Mouse (Mus musculus): Measurements from ENCODE around the gene Usp28. TPM values are rescaled to one million over a fixed set of nuclear protein-coding genes. Genes with fewer than 3 reads are reported as not detected.
"Not testable (repeated sequence)": the region's sequence is repeated elsewhere in the genome, so short reads cannot be mapped to it uniquely, and the experiment has no call there.

Usp28 gene
- 100 to 1,000 TPM; 150 to 157 TPM for total RNA-seq (2021)

DNA sequence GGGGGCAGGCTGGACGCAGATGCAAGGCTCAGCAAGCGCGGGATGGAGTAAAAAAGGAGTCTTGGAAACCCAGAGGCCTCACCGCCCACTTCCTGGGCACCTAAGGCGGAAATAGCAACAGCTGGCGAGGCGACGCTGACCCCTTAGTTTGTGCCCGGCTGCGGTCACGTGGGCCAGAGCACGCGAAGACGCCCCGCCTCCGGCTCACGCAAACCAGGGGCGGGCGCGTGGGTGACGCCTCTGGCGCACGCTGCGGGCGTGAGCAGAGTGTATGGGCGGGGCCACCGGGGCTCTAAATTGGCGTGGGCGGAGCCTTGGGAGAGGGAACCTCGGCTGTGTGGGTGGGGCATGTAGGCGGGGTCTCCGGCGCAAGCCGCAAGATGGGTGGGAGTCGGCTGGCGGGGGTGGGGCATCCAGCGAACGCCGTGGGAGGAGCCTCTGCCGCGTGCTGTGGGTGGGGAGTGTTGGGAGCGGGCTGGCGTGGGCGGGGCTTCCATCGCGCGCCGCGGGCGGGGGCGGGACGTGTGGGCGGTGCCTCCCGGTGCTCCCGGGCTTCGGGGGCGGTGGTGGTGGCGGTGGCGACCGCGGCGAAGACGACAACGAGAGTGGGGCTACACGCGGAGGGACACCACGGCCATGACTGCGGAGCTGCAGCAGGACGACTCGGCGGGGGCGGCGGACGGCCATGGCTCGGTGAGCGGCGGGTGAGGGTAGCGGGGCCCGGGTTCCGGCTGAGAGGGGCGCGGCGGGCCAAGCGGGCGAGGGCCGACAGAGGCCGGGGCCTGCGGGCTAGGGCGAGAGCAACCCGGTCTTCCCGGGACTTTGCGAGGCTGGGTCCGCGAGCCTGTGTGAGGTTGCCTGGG is at the start of gene Usp28:
Gene Usp28, plus strand, starts transcription at position 531 of the 863 bp plus-strand sequence.
- DNase-seq (ENCODE audit: low spot score) = peak; percentile 98
- intact Hi-C loops (cut with DNase I) = loop anchor here (5.0 to 10.0 kb wide), 2 partner anchors 72 to 490 kb away; partner anchors contain the start of genes Gm5617, Rbm7 and Zw10

DNA sequence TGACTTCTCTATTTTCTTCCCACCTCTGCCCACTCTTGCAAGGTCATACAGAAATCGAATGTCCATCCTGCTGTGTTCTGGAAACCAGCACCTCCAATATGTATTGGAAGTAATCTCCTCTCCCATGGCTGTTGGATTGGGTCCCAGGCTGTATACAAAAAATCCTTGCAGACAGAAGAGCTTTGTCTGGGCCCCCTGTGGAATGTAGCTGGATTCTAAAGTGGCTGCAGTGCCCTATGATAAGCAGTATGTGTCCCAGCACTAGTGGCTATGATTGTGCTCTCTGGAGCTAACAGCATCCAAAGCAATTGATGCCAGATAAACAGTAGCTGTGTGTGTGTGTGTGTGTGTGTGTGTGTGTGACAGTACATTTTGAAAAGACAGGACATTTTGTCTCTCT is 42.8 kb upstream of the Usp28 start:
- no peak for DNase-seq (ENCODE audit: low spot score)
- intact Hi-C loops (cut with DNase I) = no loop called here

DNA sequence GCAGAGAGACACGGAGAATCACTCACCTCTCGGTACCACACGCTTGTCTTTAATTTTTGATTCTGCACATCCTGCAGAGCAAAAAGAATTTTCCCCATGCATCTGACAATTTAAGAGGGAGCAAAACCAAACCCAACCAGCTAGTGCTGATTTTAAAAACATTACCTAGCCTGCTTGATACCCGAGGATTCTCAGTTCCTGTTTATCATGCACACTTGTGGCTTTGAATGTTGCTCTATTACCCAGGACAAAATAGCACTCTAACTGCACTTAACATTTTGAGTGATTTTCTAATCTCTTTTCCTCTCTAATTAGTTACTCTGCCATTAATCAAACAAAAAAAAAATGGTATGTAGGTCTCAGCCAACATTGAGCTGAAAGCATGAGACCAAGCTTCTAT is 37.6 kb upstream of the Usp28 start:
- DNase-seq (ENCODE audit: low spot score) = no peak
- intact Hi-C loops (cut with DNase I) = no loop called here

DNA sequence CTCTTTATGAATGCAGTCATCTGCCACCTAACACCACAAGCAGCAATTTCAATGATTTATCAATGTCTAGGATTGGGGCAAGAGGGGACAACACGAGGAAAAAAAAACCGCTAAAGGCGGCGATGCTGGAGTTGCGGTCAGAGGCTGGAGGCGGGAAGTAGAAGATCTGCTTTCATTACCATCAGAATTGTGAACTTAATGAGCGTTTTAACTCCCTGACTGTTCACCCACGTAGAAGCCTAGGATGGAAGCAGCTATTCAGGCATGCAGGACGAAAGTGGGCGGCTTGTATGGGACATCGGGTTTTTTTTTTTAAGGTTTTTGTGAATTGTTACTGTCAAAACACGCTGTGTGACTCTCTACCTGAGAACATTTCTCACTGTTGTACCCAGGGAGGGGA is 23.9 kb upstream of the Usp28 start:
- no peak for DNase-seq (ENCODE audit: low spot score)
- intact Hi-C loops (cut with DNase I) = no loop called here

DNA sequence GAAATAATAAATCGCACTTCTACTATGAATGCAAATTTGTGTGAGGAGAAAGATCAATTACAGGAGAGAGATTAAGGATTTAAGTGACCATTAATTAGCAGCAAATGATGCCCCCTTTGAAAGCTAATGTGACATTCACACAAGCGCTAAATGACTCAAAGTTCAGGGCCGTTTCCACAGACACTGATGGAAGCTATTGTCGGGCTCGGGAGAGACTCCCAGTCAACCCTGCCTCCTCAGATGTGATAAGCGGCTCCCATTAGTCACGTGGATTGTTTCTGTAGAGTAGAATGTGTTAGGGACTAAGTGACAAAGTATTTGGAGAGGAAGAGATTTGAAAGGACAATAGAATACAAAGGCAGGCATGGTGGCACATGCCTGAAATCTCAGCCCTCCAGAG is 23.0 kb upstream of the Usp28 start:
- no peak for DNase-seq (ENCODE audit: low spot score)
- intact Hi-C loops (cut with DNase I) = no loop called here

DNA sequence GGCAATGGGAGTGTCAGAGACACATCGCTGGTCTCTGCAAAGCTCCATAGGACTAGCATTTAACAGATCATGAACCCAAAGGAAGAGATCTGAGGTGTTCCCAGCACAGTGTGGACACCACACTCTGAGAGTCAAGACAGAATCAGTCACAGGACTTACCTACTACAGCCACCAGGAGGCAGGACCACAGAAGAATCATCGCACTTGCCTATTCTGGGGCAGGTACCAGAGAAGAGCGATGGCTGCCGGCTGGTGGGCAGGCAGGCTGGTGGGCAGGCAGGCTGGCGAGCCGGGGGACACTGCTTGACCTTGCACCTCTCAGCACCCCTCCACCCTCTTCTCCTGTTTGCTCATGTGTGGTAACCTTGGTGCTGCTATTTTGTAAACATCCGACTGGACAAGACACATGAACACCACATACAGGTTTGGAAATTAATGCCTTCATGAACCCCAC is 20.6 kb upstream of the Usp28 start, which contains the start of gene Htr3b:
Gene Htr3b, minus strand, starts transcription at position 404 of the 454 bp plus-strand sequence.
- intact Hi-C loops (cut with DNase I) = no loop called here
- no peak for DNase-seq (ENCODE audit: low spot score)

DNA sequence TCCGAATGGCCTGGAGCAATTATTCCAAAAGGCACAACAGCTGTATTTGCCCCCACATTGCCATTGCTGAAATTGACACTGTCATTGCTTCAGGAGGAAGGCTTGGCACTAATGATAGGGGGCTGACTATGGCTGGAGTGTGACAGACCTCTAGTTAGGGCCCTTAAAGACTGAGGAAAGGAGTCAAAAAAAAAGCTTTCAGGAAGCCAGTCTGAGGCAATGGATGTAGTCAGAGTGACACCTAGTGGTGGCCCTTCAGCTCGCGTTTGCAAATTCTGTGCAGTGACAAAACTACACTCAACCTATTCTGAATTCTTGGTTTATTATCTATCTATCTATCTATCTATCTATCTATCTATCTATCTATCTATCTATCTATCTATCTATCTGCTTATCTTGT is 12.7 kb upstream of the Usp28 start:
- no peak for DNase-seq (ENCODE audit: low spot score)
- intact Hi-C loops (cut with DNase I) = loop anchor here (2.0 to 10.0 kb wide), 4 partner anchors 76 to 508 kb away; no protein-coding TSS in a partner anchor

DNA sequence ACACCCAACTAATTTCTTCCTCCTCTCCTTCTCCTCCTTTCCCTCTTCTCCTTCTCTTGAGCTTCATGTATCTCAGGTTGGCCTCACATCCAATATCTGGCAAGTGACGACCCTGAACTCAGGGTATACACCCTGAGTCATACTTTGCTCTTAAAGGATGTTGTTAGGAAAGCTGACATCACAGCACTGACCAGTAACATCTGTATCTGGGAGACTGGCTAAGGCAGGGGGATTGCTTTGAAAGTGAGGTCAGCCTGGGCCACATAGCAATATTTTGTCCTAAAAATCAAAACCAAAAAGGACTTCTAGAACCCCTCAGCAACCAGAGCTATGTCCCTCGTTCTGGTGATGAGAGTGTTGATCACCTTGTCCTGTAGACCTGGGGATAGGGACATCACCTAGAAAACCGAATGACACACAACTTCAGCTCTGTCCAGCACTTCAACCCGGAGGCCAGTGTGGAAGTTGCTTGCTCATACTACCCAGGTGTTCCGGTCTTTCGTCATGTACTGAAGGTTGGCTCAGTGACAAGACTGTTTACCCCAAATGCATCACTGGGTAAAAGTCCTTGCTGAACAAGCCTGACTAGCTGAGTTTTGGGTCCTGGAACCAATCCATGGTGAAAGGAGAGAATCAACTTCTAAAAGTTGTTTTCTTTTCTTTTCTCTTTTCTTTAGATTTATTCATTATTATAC is 8.4 kb upstream of the Usp28 start:
- DNase-seq (ENCODE audit: low spot score) = no peak
- intact Hi-C loops (cut with DNase I) = loop anchor here (10.0 kb wide), 1 partner anchor 512 kb away; no protein-coding TSS in a partner anchor

DNA sequence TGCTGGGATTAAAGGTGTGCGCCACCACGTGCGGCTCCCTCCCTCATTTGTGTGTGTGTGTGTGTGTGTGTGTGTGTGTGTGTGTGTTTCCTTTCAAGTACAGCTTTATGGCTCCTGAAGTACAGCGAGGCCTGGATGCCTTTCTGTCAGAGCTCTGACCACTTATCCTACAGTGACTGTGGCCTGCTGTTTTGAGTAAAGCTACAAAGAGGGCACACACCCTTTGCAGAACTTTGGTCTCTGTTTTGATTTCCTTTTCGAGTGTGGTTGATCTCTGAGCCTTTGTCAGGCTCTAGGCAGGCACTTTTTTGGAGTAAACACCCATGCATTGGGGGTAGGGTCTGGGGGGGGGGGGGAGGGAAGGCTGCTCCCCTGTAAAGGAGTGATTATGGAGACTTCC is 4.8 kb upstream of the Usp28 start:
- no peak for DNase-seq (ENCODE audit: low spot score)
- intact Hi-C loops (cut with DNase I) = loop anchor here (10.0 kb wide), 1 partner anchor 486 kb away; the partner anchor contains the start of genes Gm5617 and Rbm7

DNA sequence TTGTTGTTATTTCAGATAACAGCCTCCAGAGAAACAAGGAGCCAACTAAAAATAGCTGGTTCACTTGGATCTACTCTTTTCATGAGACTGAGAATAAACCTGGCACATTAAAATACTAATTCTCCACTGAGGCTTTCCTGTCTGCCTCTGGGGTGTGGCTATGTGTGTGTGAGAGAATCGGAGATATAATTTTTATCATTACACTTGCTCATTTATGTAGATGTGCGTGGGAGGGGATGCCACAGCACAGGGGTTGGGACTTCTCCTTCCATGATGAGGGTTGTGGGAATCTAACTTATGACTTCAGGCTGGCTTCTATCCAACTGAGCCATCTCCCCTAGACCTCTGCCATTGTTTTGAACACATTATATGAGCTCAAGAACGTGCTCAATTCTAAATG is 4.4 kb upstream of the Usp28 start:
- intact Hi-C loops (cut with DNase I) = loop anchor here (10.0 kb wide), 1 partner anchor 486 kb away; the partner anchor contains the start of genes Gm5617 and Rbm7
- no peak for DNase-seq (ENCODE audit: low spot score)

DNA sequence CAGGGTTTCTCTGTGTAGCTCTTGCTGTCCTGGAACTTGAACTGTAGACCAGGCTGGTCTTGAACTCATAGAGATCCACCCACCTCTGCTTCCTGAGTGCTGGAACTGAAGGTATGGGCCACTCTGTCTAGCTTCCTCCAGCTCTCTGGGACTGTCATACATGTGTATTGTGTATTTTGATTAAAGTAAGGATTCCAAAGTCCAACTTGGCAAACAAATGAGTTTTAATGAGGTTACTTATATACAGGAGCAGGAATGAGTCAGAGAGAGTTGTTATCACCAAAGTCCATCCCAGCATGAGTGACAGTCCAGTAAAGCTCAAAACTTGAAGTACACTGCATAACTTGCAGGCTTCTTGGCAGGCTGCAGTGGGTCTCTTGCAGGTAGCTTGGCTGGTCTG is 3.3 kb upstream of the Usp28 start:
- intact Hi-C loops (cut with DNase I) = loop anchor here (10.0 kb wide), 1 partner anchor 487 kb away; the partner anchor contains the start of genes Gm5617 and Rbm7

DNA sequence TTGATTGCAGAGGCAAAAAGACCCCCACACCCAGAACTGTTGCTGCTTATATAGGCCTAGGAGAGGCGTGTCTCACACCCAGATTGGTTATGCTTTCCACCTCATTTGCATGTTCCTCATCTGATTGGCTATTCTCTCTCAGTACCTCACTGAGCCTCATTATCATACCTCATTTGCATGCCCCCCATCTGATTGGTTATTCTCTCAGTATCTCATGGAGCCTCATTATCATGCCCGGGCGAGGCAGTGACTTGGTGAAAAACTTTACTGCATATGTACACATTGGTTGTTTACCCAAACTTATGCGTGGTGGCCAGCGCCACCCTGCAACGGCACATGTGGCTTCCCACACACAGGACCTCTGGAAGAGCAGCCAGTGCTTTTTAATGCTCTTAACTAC is 1.4 kb upstream of the Usp28 start:
- intact Hi-C loops (cut with DNase I) = loop anchor here (10.0 kb wide), 1 partner anchor 489 kb away; the partner anchor contains the start of genes Gm5617 and Rbm7
- not testable (repeated sequence) for DNase-seq (ENCODE audit: low spot score)

More for the DNA sequence above, 3.3 kb upstream of the Usp28 start:
- DNase-seq (ENCODE audit: low spot score) = no peak

DNA sequence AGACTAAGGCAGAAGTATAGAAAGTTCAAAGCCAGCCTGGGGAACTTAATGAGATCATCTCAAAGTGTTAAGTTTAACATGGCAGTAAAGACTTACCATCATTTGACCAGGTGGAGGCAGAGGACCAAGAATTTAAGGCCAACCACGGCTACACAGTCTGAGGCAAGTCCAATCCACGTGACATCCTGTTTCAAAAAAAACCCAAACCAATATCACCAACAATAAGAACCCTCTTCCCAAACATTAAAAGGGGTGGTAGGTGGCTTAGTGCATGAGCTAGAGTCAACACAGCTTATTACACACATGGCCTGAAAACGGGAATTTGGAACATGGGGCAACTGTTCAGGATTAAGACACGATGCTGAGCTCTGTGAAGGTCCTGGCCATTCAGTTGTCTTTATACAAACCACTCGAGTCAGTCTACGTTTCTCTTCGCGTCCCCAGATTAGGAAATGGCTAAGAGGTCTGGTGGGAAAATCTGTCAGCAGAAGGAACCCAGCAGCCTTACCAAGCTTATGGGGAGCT is 793 bp upstream of the Usp28 start:
- intact Hi-C loops (cut with DNase I) = loop anchor here (10.0 kb wide), 1 partner anchor 490 kb away; the partner anchor contains the start of genes Gm5617 and Rbm7
- no peak for DNase-seq (ENCODE audit: low spot score)

DNA sequence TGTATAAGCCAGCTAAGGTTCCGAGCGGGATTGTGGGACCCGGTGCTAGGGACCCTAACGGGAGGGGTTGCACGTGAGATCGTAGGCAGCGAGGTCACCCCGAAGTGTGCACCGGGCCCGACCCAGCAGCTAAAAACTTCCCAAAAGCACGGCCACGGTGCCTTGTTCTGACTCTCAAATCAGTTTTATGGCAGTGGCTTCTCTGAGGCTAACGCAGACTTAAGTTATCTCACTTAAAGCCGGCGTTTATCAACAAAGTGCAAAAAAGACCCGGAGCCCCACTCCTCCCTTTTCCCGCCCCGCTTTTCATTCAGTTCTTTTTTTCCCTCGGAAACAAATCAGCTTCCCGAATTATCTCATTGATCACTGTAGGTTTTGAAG is 523 bp downstream of the Usp28 start:
- DNase-seq (ENCODE audit: low spot score) = no peak
- intact Hi-C loops (cut with DNase I) = loop anchor here (5.0 to 10.0 kb wide), 2 partner anchors 72 to 491 kb away; partner anchors contain the start of genes Gm5617, Rbm7 and Zw10

DNA sequence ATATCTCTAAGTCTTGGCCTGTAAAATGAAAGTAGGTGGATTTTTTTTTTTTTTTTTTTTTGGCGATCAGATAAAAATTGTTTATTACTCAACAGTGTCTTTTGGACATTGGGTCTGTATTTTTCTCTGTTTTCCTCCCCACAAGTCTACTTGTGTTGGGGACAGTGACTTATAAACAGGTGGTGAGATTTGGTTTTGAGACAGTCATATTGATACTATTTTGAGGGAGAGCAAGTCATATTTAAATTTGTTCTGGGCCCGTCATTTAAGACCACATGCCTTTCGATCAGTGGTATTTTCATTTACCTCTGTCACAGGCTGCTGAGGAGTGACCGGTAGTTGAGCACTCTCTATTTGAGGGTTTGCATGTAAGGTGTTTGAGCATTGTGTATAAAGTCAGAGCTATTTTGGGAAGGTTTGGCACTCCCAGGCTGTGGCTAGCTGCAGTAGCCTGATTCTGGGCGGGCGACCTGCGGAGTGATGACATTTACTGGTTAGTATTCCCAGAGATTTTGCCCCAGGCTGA is 1.5 kb downstream of the Usp28 start:
- DNase-seq (ENCODE audit: low spot score) = peak; percentile 21
- intact Hi-C loops (cut with DNase I) = loop anchor here (5.0 to 10.0 kb wide), 2 partner anchors 71 to 492 kb away; partner anchors contain the start of genes Gm5617, Rbm7 and Zw10

DNA sequence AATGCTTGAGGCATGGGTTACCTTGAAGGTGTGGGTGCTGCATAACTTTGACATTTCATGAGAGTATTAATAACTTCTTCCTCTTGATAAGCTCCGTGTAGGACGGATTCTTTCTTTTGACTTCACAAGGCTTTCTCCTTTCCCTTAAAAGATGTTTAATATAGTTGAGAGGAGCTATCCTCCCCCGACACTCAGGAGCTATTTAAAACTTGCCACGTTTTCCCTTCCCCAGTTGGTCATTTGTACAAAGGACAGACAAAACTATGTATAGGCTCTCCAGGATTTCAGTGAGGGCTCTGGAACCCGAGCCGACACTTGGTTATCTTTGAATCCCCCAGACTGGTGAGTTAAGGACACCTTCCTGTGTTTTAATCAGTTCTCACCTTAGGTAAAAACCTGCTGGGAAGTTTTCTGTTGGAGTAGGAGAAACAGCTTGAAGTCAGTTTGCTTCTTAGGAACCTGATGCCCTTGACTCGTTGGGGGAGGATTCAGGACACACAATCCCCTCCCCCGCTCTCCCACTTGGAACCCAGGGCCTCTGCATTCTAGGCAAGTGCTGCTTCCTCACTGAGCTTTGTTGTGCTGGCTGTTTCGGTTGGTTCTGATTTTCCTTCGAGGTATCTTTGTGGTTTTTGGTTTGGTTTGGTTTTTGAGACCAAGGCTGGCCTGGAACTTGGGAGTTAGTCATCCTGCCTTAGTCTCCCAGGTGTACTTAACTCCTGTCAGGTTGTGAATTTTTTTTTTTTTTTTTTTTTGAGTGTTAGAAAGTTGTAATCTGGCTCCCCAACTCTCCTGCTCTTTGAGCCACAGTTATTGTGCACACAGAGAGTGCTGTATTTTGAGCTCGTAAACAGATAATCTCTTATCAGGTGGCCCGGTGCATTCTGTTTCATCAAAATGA is 2.3 kb downstream of the Usp28 start:
- intact Hi-C loops (cut with DNase I) = loop anchor here (5.0 to 10.0 kb wide), 2 partner anchors 70 to 493 kb away; partner anchors contain the start of genes Gm5617, Rbm7 and Zw10
- DNase-seq (ENCODE audit: low spot score) = no peak

DNA sequence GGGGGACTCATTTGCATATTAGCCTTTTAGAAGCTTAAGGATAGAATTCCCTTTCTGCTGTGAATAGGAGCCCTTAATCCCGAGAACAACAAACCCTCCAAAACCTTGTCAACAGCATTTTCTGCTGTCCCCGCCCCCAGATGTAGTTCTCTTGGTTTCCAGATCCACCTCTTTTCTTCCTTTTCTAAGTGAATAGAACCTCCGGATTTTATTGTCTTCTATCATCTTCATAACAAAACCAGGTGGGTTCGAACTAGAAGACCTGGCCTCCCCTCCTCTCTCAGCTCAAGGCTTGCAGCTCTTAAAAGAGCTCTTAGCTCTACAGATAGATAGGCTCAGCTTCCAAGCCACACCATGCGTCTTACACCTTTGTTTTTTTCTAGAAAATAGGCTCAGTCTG is 6.5 kb downstream of the Usp28 start:
- no peak for DNase-seq (ENCODE audit: low spot score)
- intact Hi-C loops (cut with DNase I) = no loop called here

DNA sequence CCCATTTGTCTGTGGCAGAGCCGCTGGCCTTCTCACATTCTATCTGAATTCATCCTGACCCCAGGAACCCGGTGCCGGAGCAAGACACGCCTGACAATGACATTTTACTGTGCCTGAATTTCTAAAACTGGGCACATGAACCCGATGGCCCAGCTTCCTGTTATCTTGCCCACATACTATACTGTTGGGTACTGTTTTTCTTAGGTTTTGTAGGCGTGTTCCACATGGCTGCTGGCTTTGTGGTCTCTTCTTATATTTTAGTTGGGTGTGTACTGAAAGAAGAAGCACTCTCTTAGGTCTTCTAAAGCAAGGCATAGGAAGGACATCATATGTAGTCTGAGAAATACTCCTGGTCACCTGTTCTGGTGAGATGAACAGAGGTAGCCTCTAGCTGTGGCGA is 9.6 kb downstream of the Usp28 start:
- no peak for DNase-seq (ENCODE audit: low spot score)
- intact Hi-C loops (cut with DNase I) = no loop called here

DNA sequence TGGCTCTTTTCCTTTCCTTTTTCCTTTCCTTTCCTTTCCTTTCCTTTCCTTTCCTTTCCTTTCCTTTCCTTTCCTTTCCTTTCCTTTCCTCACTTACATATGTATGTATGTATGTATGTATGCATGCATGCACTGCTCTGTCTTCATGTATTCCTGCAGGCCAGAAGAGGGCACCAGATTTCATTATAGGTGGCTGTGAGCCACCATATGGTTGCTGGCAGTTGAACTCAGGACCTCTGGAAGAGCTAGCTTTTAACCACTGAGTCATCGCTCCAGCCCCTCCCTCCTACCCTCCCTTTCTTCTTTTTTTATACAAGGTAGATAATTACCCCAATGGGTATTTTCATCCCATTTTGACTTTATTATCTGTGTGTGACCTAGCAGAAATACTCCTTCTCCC is 10.6 kb downstream of the Usp28 start:
- intact Hi-C loops (cut with DNase I) = no loop called here
- no peak for DNase-seq (ENCODE audit: low spot score)

All from heart, postnatal 25 days (tissue).